Mouse (Mus musculus): Measurements from ENCODE around the gene Pgm5.

- peak; percentile 87 for TF ChIP-seq CTCF (IDR thresholded peaks at IDR 0.05; ENCODE audit: extremely low read depth, insufficient read length, insufficient replicate concordance, low read depth, low read length)
- TF ChIP-seq POLR2A (IDR thresholded peaks at IDR 0.05; ENCODE audit: low read depth, low read length): no peak
These were observed 9.5 kb upstream of the Pgm5 start for GRCm38 (mm10) chr19:24871037-24871635.
